21 mouse cellular contexts compared by ENCODE assay signal in genomic region chr1:183434918-183435317, GRCm38 (mm10). TPM values are rescaled to one million over a fixed set of nuclear protein-coding genes. Genes with fewer than 3 reads are reported as not detected.
DNase-seq lines count a peak whose midpoint lies in the region; ATAC-seq and TF ChIP-seq lines count a peak whose summit lies in the region.
"Had no signal": no experiment of that assay in that cellular context is flagged by ENCODE, and none has a peak within 500 bp of the region (broad histone marks: within the 10 kb centered on the region; RNA-seq: fewer than 3 reads in every experiment).

No protein-coding gene starts in this region.

- no peak for TF ChIP-seq CTCF in stomach, postnatal 0 days (IDR thresholded peaks at IDR 0.05; ENCODE audit: low read depth)

- no peak for TF ChIP-seq EP300 in stomach, postnatal 0 days (optimal IDR thresholded peaks at IDR 0.05)

- DNase-seq in 416B (ENCODE audit: low read depth): peak; percentile 94
- peak; percentile 47 for DNase-seq in stomach, postnatal 0 days (ENCODE audit: low spot score)
- no peak for DNase-seq in limb, embryonic 10.5 days (ENCODE audit: low spot score)
- no peak for DNase-seq in layer of hippocampus, adult 8-10 months (ENCODE audit: low spot score in 2 of 2)
- DNase-seq: adrenal gland, adult 2 months; adrenal gland, adult 8-10 months; adrenal gland, postnatal 10 days; adrenal gland, postnatal 14 days; adrenal gland, postnatal 25 days; adrenal gland, postnatal 36 days; B cell, adult 2 months; cerebellum, adult 11 months; cerebellum, adult 11-12 months; cerebellum, adult 18-20 months; cerebellum, adult 2 months had no signal

- H3K27ac ChIP-seq in stomach, postnatal 0 days (replicated peaks): no peak overlapping the region
- no peak overlapping the region for H3K27ac ChIP-seq in limb, embryonic 10.5 days

- H3K27me3 ChIP-seq in stomach, postnatal 0 days (ENCODE audit: control insufficient read depth, insufficient read depth, low read length): no peaks in the 10 kb centered on the region
- H3K27me3 ChIP-seq in limb, embryonic 10.5 days (ENCODE audit: low read depth, poor library complexity, severe bottlenecking): no peaks in the 10 kb centered on the region
- H3K27me3 ChIP-seq: CH12.LX, Patski had no signal

- ATAC-seq in stomach, postnatal 0 days (ENCODE audit: low FRiP score, low TSS enrichment): peak; percentile 69
- ATAC-seq: activated CD4-positive, CD25-positive, alpha-beta regulatory T cell, adult 4 months; CD4-positive, CD25-positive, alpha-beta regulatory T cell, adult 4 months; Patski had no signal

- no peak overlapping the region for H3K9ac ChIP-seq in stomach, postnatal 0 days (ENCODE audit: low read length)

- no peaks in the 10 kb centered on the region for H3K9me3 ChIP-seq in stomach, postnatal 0 days (ENCODE audit: control insufficient read depth, low read length)
- no peaks in the 10 kb centered on the region for H3K9me3 ChIP-seq in limb, embryonic 10.5 days (replicated peaks)
- H3K9me3 ChIP-seq: G1E had no signal

- WGBS in stomach, postnatal 0 days: 69% methylated on average over 9 of the region's 9 CpGs
- 90% methylated on average over 9 of the region's 9 CpGs for WGBS in limb, embryonic 10.5 days

- H3K36me3 ChIP-seq in stomach, postnatal 0 days (ENCODE audit: control insufficient read depth, insufficient read depth, low read length): no peaks in the 10 kb centered on the region
- H3K36me3 ChIP-seq in limb, embryonic 10.5 days: no peaks in the 10 kb centered on the region
- H3K36me3 ChIP-seq: G1E had no signal

- H3K4me3 ChIP-seq in stomach, postnatal 0 days (ENCODE audit: low read depth, low read length): no peak overlapping the region
- H3K4me3 ChIP-seq in limb, embryonic 10.5 days: no peak overlapping the region

- no peaks in the 10 kb centered on the region for H3K4me1 ChIP-seq in stomach, postnatal 0 days (replicated peaks; ENCODE audit: control insufficient read depth, insufficient read depth)
- peaks cover 17% of the 10 kb centered on the region for H3K4me1 ChIP-seq in limb, embryonic 10.5 days

- no peak overlapping the region for H3K4me2 ChIP-seq in stomach, postnatal 0 days (replicated peaks; ENCODE audit: low read depth)

RNA-seq across cellular contexts. Expression of gene Hhipl2, which starts 16.9 kb away (rescaled TPM):
- not detected in 2 replicates for polyA plus RNA-seq in stomach, postnatal 0 days (2015; fragmentation: Nextera tagmentation; extraction: Ambion mirVana)
- polyA plus RNA-seq in limb, embryonic 10.5 days (2016; fragmentation: Nextera tagmentation; extraction: Ambion mirVana): 0.10 and 0.26 TPM in 2 replicates
- total RNA-seq in layer of hippocampus, adult 8-10 months (2022): 1 to 10 TPM in 1 of 4 experiments, under 1 TPM in 3; 0.16 to 1.2 (median 0.32) TPM
- total RNA-seq: adrenal gland, adult 18-20 months; adrenal gland, adult 2 months; adrenal gland, adult 8-10 months; adrenal gland, postnatal 10 days; adrenal gland, postnatal 14 days; adrenal gland, postnatal 25 days; adrenal gland, postnatal 36 days; CH12.LX had no signal
- polyA plus RNA-seq: activated CD4-positive, CD25-positive, alpha-beta regulatory T cell, adult 4 months; CD4-positive, CD25-positive, alpha-beta regulatory T cell, adult 4 months had no signal

RNA-seq across cellular contexts. Expression of gene Taf1a, which starts 46.1 kb away (rescaled TPM):
- 9.9 and 10.8 TPM in 2 replicates for polyA plus RNA-seq in stomach, postnatal 0 days (2015; fragmentation: Nextera tagmentation; extraction: Ambion mirVana)
- polyA plus RNA-seq in limb, embryonic 10.5 days (2016; fragmentation: Nextera tagmentation; extraction: Ambion mirVana): 19.9 and 23.8 TPM in 2 replicates
- total RNA-seq in layer of hippocampus, adult 8-10 months (2022): 10 to 100 TPM; 19.4 to 22.6 (median 20.0) TPM

Comparison
In these comparisons a context has a peak if more than half of its experiments do, and no peak if none do; other contexts are left out.
1. DNase-seq: peak in 416B (single experiment) and stomach, postnatal 0 days (single experiment); none in limb, embryonic 10.5 days (single experiment) and layer of hippocampus, adult 8-10 months (0 of 2).